Mouse (Mus musculus) cortical plate, adult 2 months (tissue): ENCODE measurements around the gene Kcnb1.

Source experiments
- CTCF ChIP-seq: fragments of 200-500 bp; IDR thresholded peaks from 2 replicates; pipeline ENCODE4 v1.5.1; 2011; ENCODE audit warnings: mild to moderate bottlenecking, control low read depth, low read length; ENCODE audit not compliant: insufficient read depth; ENCODE audit errors: extremely low read depth
- POLR2A ChIP-seq: fragments of 200-500 bp; IDR thresholded peaks from 2 replicates; pipeline ENCODE4 v1.6.1; 2011; ENCODE audit warnings: mild to moderate bottlenecking, low read length, control low read depth; ENCODE audit not compliant: insufficient read depth; ENCODE audit errors: extremely low read depth

- TF ChIP-seq CTCF: no peak
- no peak for TF ChIP-seq POLR2A
These were observed 3.4 kb downstream of the Kcnb1 start for GRCm38 (mm10) chr2:167186544-167186943.
